Mouse (Mus musculus): ENCODE measurements around the gene Vegfa.

Gene Vegfa

GRCm38 (mm10) chr17:46032257-46032991, at the start of gene Vegfa:
TSS of gene Vegfa (minus strand) at chr17:46032369.
- DNase-seq = peak; percentile 92 to 93

- no peak for DNase-seq
These were observed 49.5 kb upstream of the Vegfa start for GRCm38 (mm10) chr17:46081657-46082056.

- no peak for DNase-seq
These were observed 48.9 kb upstream of the Vegfa start for GRCm38 (mm10) chr17:46081042-46081441.

- DNase-seq = no peak
These were observed 48.2 kb upstream of the Vegfa start for GRCm38 (mm10) chr17:46080388-46080787.

- no peak for DNase-seq
These were observed 46.9 kb upstream of the Vegfa start for GRCm38 (mm10) chr17:46079037-46079436.

- DNase-seq = no peak
These were observed 45.9 kb upstream of the Vegfa start for GRCm38 (mm10) chr17:46077921-46078534.

- DNase-seq = no peak
These were observed 44.0 kb upstream of the Vegfa start for GRCm38 (mm10) chr17:46076260-46076551.

GRCm38 (mm10) chr17:46075551-46076259, 43.5 kb upstream of the Vegfa start:
- DNase-seq = no peak

GRCm38 (mm10) chr17:46075116-46075485, 42.9 kb upstream of the Vegfa start:
- DNase-seq = no peak

GRCm38 (mm10) chr17:46074398-46075115, 42.4 kb upstream of the Vegfa start:
- no peak for DNase-seq

- peak; percentile 48 to 52 for DNase-seq
These were observed 41.6 kb upstream of the Vegfa start for GRCm38 (mm10) chr17:46073730-46074301.

GRCm38 (mm10) chr17:46071531-46071930, 39.4 kb upstream of the Vegfa start:
- no peak for DNase-seq

- DNase-seq = no peak
These were observed 37.9 kb upstream of the Vegfa start for GRCm38 (mm10) chr17:46070046-46070445.

GRCm38 (mm10) chr17:46063974-46064312, 31.8 kb upstream of the Vegfa start:
- no peak for DNase-seq

- DNase-seq = no peak
These were observed 31.3 kb upstream of the Vegfa start for GRCm38 (mm10) chr17:46063283-46063973.

GRCm38 (mm10) chr17:46060253-46060652, 28.1 kb upstream of the Vegfa start:
- DNase-seq = no peak

- no peak for DNase-seq
These were observed 27.2 kb upstream of the Vegfa start for GRCm38 (mm10) chr17:46059226-46059825.

GRCm38 (mm10) chr17:46056288-46056687, 24.1 kb upstream of the Vegfa start:
- DNase-seq = no peak

GRCm38 (mm10) chr17:46055736-46056135, 23.6 kb upstream of the Vegfa start:
- no peak for DNase-seq

GRCm38 (mm10) chr17:46053291-46053842, 21.2 kb upstream of the Vegfa start:
- no peak for DNase-seq

- no peak for DNase-seq
These were observed 20.0 kb upstream of the Vegfa start for GRCm38 (mm10) chr17:46052146-46052545.

GRCm38 (mm10) chr17:46051356-46051755, 19.2 kb upstream of the Vegfa start:
- peak; percentile 34 to 37 for DNase-seq
